Mouse (Mus musculus) midbrain, postnatal 0 days (tissue): ENCODE measurements around the gene Kctd18. TPM values are rescaled to one million over a fixed set of nuclear protein-coding genes. Genes with fewer than 3 reads are reported as not detected.

Experiments
- ATAC-seq: fragments of 200-750 bp; cut with Nextera tagmentation; 2 replicates; pipeline ENCODE4 v1.8.0; 2017; ENCODE audit warnings: moderate number of reproducible peaks, mild to moderate bottlenecking, moderate TSS enrichment, moderate library complexity; ENCODE audit not compliant: low FRiP score
- DNase-seq: peaks from one replicate; pipeline ENCODE4 v3.0.0-alpha.2; 2015; ENCODE audit warnings: low spot score
- H3K27ac ChIP-seq: fragments of 300-500 bp; sonication (generic); 2 replicates; pipeline ENCODE4 v1.5.1; 2014; ENCODE audit warnings: low read depth, mild to moderate bottlenecking, low read length, mixed read lengths
- H3K27me3 ChIP-seq: fragments of 300-500 bp; sonication (generic); 2 replicates; pipeline ENCODE4 v1.6.1; 2014; ENCODE audit warnings: low read length, control low read depth, mixed read lengths; ENCODE audit not compliant: insufficient read depth
- H3K36me3 ChIP-seq: fragments of 300-500 bp; sonication (generic); 2 replicates; pipeline ENCODE4 v1.6.1; 2014; ENCODE audit warnings: low read length, control low read depth, mixed read lengths; ENCODE audit not compliant: insufficient read depth
- H3K4me1 ChIP-seq: fragments of 300-500 bp; sonication (generic); 2 replicates; pipeline ENCODE4 v1.6.1; 2014; ENCODE audit warnings: mild to moderate bottlenecking, control low read depth, antibody characterized with exemption, low read length, mixed read lengths; ENCODE audit not compliant: insufficient read depth
- H3K4me2 ChIP-seq: fragments of 300-500 bp; sonication (generic); 2 replicates; pipeline ENCODE4 v1.6.1; 2014; ENCODE audit warnings: low read depth, mild to moderate bottlenecking, low read length, mixed read lengths; ENCODE audit not compliant: poor library complexity, severe bottlenecking
- H3K4me3 ChIP-seq: fragments of 300-500 bp; sonication (generic); 2 replicates; pipeline ENCODE4 v1.5.1; 2014; ENCODE audit warnings: low read depth, mild to moderate bottlenecking, low read length, moderate library complexity
- H3K9ac ChIP-seq: fragments of 300-500 bp; sonication (generic); replicated peaks from 2 replicates; pipeline ENCODE4 v1.6.1; 2014; ENCODE audit warnings: mild to moderate bottlenecking, low read length, moderate library complexity, mixed read lengths; ENCODE audit not compliant: poor library complexity, severe bottlenecking
- H3K9me3 ChIP-seq: fragments of 300-500 bp; sonication (generic); 2 replicates; pipeline ENCODE4 v1.6.1; 2016; ENCODE audit warnings: low read length, control low read depth
- CTCF ChIP-seq: IDR thresholded peaks from 2 replicates; pipeline ENCODE4 v1.5.1; 2016; ENCODE audit warnings: antibody characterized with exemption, mild to moderate bottlenecking
- WGBS: fragments of 180-500 bp; shearing (Covaris S2); extraction: QIAGEN DNeasy Blood & Tissue Kit; methylation state at CpG from one replicate; pipeline ENCODE4 v1.1.7; 2014; 5-methylcytosine and 5-hydroxymethylcytosine counted together
- polyA plus RNA-seq: library from polyadenylated mRNA; unstranded; fragments of >200 nt; fragmentation: Nextera tagmentation; extraction: Ambion mirVana; gene quantifications from 2 replicates; pipeline ENCODE4 v1.2.1, GENCODE M21; 2015
- total RNA-seq: library from RNA; depleted of rRNA; stranded (reverse); fragments of >200 nt; gene quantifications from 2 replicates; pipeline ENCODE4 v1.2.3, GENCODE M21; 2014

Gene Kctd18
- total and polyA plus RNA-seq, 2 experiments from 2014 or later = 29.8 to 40.7 TPM

DNA sequence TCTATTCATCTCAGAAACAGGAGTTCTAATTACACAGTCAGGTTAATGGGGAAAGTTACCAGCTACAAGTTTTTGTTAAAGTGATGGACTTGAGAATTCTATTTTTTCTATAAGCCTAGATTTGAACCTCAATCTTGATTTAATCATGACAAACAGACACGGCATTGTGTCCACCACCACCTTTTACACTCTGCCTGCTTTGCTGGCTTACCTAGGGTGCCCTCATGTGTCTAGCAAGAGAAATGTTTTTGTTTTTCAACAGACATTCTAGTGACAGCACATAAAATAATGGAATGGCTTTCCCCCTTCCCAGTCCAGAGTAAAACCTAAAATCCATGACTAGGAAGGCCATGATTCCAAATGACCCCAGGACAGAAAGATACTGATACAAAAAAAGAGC is 69.6 kb downstream of the Kctd18 start:
- Histone ChIP-seq H3K9me3 (no peaks in the 10 kb centered on the region), H3K27ac (no peak overlapping the region), H3K4me2 (no peak overlapping the region), H3K4me1 (no peaks in the 10 kb centered on the region), H3K4me3 (no peak overlapping the region), H3K36me3 (peaks cover 2% of the 10 kb centered on the region; the same call in 1 of the 2 replicates), H3K9ac (no peak overlapping the region), H3K27me3 (no peaks in the 10 kb centered on the region)
- DNase-seq = peak; percentile 58
- WGBS = 6% methylated on average over 1 of the region's 1 CpGs
- ATAC-seq = no peak
- peak; percentile 85 for TF ChIP-seq CTCF

DNA sequence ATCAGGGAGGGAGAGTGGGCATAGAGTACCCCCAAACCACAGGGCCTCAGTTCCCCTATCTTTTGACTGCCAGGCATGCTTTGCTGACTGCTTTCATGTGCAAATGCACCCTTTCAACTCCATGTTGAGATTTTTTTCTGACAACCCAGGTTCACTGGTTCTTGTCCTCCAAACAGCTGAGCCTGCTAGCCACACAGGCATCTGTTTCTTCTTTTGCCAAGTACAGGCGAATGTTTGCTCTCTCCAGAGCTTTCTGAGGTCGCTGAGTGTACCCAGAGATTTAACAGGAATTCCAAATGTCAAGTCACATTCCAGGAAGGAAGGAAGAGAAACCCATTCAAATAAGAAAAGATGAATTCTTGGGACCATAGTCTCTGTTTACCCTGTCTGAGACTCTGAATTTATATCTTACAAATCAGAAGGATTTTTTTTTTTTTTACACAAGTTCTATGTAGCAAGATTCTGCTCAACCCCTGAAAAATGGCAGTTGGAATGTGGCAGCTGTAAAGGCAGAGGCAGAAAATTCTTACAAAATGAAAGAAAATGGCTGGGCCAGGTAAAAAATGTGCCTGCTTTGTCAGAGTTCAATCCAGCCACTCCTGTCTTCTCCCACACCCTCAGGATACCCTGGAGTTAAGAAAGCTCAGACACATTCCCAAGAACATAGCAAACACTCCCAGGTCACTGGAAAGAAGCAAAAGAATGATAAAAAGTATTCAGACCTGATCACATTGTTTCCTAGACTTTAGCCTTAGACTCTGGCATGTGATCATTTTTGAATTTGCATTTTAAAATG is 71.0 kb downstream of the Kctd18 start:
- peaks cover 14% of the 10 kb centered on the region; the same call in 1 of the 2 replicates for H3K36me3 ChIP-seq
- H3K27me3 ChIP-seq = no peaks in the 10 kb centered on the region
- no peaks in the 10 kb centered on the region for H3K4me1 ChIP-seq
- no peak overlapping the region for H3K27ac ChIP-seq
- TF ChIP-seq CTCF = no peak
- no peaks in the 10 kb centered on the region for H3K9me3 ChIP-seq
- DNase-seq = no peak
- no peak overlapping the region for H3K9ac ChIP-seq
- no peak overlapping the region for H3K4me2 ChIP-seq
- no peak for ATAC-seq
- H3K4me3 ChIP-seq = no peak overlapping the region
- WGBS = 42% methylated on average over 2 of the region's 2 CpGs

DNA sequence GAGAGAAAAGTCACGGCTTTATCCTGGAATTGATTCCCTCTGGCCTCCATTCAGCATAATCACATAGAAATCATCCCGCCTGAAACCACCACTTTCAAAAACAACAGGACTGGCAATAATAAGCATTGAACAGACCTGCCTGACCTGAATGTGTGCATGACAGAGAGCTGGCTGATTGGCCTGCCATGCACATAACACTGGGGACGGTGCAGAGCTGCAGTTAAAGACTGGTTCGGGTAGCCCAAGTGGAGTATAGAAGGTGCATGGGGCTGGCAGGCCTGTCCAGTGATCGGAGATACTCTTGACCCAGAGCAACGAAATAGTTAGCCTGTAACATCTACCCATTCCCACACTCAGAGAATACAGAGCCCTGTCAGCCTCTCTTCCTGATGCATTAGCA is 76.5 kb downstream of the Kctd18 start:
- no peak overlapping the region for H3K9ac ChIP-seq
- WGBS = 55% methylated on average over 6 of the region's 6 CpGs
- no peak overlapping the region for H3K4me3 ChIP-seq
- TF ChIP-seq CTCF = no peak
- DNase-seq (no peak), ATAC-seq (0 out of 2 replicates have a peak, but pooled peaks have one; percentile 35)
- H3K4me1 ChIP-seq = no peaks in the 10 kb centered on the region
- no peak overlapping the region for H3K4me2 ChIP-seq
- H3K27ac ChIP-seq = no peak overlapping the region
- no peaks in the 10 kb centered on the region for H3K27me3 ChIP-seq
- no peaks in the 10 kb centered on the region for H3K9me3 ChIP-seq
- H3K36me3 ChIP-seq = peaks cover 14% of the 10 kb centered on the region

DNA sequence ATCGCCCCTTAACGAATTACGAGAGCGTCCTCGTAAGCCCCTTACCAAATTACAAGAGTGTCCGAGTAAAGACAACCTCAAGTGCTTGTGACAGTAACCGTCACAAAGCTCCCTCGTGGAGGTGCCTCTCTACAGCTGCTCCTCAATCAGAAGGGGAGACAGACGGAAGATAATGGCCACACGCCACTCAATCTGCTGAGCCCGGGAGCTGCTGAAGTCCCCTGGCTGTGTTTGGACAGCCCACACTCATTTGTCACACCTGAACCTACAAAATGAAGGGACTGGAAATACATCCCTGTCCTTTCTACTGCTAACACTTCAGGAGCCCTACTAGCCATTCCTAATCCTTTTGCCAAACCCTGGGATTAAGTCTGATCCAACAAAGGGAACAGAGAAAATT is 77.0 kb downstream of the Kctd18 start:
- TF ChIP-seq CTCF = no peak
- DNase-seq (no peak), ATAC-seq (no peak)
- H3K4me2 ChIP-seq = no peak overlapping the region
- H3K9me3 ChIP-seq = no peaks in the 10 kb centered on the region
- H3K4me1 ChIP-seq = no peaks in the 10 kb centered on the region
- H3K9ac ChIP-seq = no peak overlapping the region
- peaks cover 14% of the 10 kb centered on the region for H3K36me3 ChIP-seq
- 48% methylated on average over 11 of the region's 11 CpGs for WGBS
- H3K27ac ChIP-seq = no peak overlapping the region
- H3K4me3 ChIP-seq = no peak overlapping the region
- H3K27me3 ChIP-seq = no peaks in the 10 kb centered on the region

DNA sequence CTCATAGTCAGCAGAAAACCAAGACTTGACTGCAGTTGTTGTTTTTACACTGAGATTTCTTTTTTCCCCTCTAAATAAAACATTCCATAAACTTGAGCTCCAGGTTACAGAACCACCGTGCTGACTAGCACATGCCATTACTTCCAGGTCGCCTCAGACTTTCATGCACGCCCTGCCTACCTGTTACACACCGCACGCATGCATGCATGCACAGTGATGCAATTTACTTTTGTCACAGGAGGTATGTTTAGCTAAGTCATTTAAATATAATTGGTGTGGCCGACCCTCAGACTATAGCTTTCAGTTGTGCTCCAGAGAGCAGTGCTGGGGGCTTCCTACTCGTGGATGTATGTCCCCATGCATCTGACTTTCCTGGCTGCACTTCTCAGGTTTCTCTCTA is 77.7 kb downstream of the Kctd18 start:
- H3K4me1 ChIP-seq = no peaks in the 10 kb centered on the region
- H3K27me3 ChIP-seq = no peaks in the 10 kb centered on the region
- no peak overlapping the region for H3K9ac ChIP-seq
- no peak overlapping the region for H3K4me2 ChIP-seq
- DNase-seq (no peak), ATAC-seq (no peak)
- no peak for TF ChIP-seq CTCF
- no peak overlapping the region for H3K4me3 ChIP-seq
- WGBS = 73% methylated on average over 7 of the region's 7 CpGs
- H3K9me3 ChIP-seq = no peaks in the 10 kb centered on the region
- peaks cover 14% of the 10 kb centered on the region for H3K36me3 ChIP-seq
- no peak overlapping the region for H3K27ac ChIP-seq

DNA sequence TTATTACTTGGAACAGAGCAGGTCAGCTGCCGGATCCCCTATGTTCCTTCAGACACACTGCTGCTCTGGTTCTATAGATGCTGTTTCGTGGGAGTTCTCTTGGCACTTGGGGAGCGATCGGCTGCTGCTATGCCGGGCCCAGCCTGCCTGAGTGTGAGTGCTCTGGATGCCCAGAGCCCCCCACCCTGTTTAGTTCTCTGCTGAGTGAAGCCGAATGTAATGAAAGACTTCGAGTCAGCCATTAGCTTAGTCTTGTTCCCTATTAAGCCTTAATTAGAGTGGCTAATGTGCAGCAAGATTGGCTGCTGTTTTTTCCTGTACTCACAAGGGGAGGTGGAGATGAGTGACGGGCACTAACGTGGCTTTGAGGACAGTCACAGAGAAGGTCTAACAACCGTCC is 78.1 kb downstream of the Kctd18 start:
- Histone ChIP-seq H3K9me3 (no peaks in the 10 kb centered on the region), H3K4me2 (no peak overlapping the region), H3K4me3 (no peak overlapping the region), H3K36me3 (peaks cover 14% of the 10 kb centered on the region), H3K9ac (no peak overlapping the region), H3K27ac (no peak overlapping the region), H3K27me3 (no peaks in the 10 kb centered on the region), H3K4me1 (no peaks in the 10 kb centered on the region)
- TF ChIP-seq CTCF = no peak
- DNase-seq (no peak), ATAC-seq (no peak)
- 59% methylated on average over 10 of the region's 10 CpGs for WGBS
